Mouse (Mus musculus): ENCODE measurements at regions not wholly inside any gene's neighbourhood (a gene's known extent, or its start where the extent isn't known, plus 50 kb on each side); places are given as distances from the start of the nearest gene placed in this dataset.

GRCm38 (mm10) chr1:67789371-67789770 is 666.5 kb downstream of the Cps1 start:
- intact Hi-C loops (cut with DNase I), result no loop called here
- DNase-seq (ENCODE audit: low spot score in 2 of 2), result no peak

- intact Hi-C loops (cut with DNase I), result no loop called here
- DNase-seq (ENCODE audit: low spot score in 2 of 2), result peak in 1 of 2 experiments; percentile 10
Measured at GRCm38 (mm10) chr1:67795066-67795465, 672.2 kb downstream of the Cps1 start.

- intact Hi-C loops (cut with DNase I), result no loop called here
- DNase-seq (ENCODE audit: low spot score in 2 of 2), result no peak
Measured at GRCm38 (mm10) chr1:67795478-67795877, 672.7 kb downstream of the Cps1 start.

- intact Hi-C loops (cut with DNase I), result no loop called here
- no peak for DNase-seq (ENCODE audit: low spot score in 2 of 2)
Measured at GRCm38 (mm10) chr1:67803292-67803691, 680.5 kb downstream of the Cps1 start.

- DNase-seq (ENCODE audit: low spot score in 2 of 2), result no peak
Measured at GRCm38 (mm10) chr1:67820092-67820491, 697.3 kb downstream of the Cps1 start.

GRCm38 (mm10) chr1:67848006-67848405 is 725.2 kb downstream of the Cps1 start:
- intact Hi-C loops (cut with DNase I), result no loop called here
- no peak for DNase-seq (ENCODE audit: low spot score in 2 of 2)

More at GRCm38 (mm10) chr1:67820092-67820491, 697.3 kb downstream of the Cps1 start:
- intact Hi-C loops (cut with DNase I), result no loop called here

- intact Hi-C loops (cut with DNase I), result no loop called here
- no peak for DNase-seq (ENCODE audit: low spot score in 2 of 2)
Measured at GRCm38 (mm10) chr1:67893510-67893909, 770.7 kb downstream of the Cps1 start.

GRCm38 (mm10) chr1:67894749-67895293 is 772.0 kb downstream of the Cps1 start:
- intact Hi-C loops (cut with DNase I), result no loop called here
- DNase-seq (ENCODE audit: low spot score in 2 of 2), result no peak

GRCm38 (mm10) chr1:67935762-67936500 is 813.1 kb downstream of the Cps1 start:
- intact Hi-C loops (cut with DNase I), result no loop called here

GRCm38 (mm10) chr1:67981386-67981785 is 858.6 kb downstream of the Cps1 start:
- DNase-seq (ENCODE audit: low spot score in 2 of 2), result no peak
- intact Hi-C loops (cut with DNase I), result no loop called here

More at GRCm38 (mm10) chr1:67935762-67936500, 813.1 kb downstream of the Cps1 start:
- no peak for DNase-seq (ENCODE audit: low spot score in 2 of 2)

Small RNA genes lying in the stretch of these regions (microRNA-seq; reads per million reads assigned to microRNA genes)
- gene Gm23189, result 0 reads per million in 2 experiments
